In genomic region chr5:4822041-4822440, GRCm38 (mm10) we compare ENCODE assay signal across 16 mouse cellular contexts.
DNase-seq lines count a peak whose midpoint lies in the region; ATAC-seq lines count a peak whose summit lies in the region.
"Had no signal": no experiment of that assay in that cellular context is flagged by ENCODE, and none has a peak within 500 bp of the region (broad histone marks: within the 10 kb centered on the region; RNA-seq: fewer than 3 reads in every experiment).

No protein-coding gene starts in this region.

- no peak for ATAC-seq in kidney, embryonic 15.5 days (replicated peaks; ENCODE audit: low FRiP score)
- ATAC-seq in forebrain, embryonic 16.5 days = no peak
- ATAC-seq in midbrain, embryonic 11.5 days (ENCODE audit: low FRiP score) = no peak; the same call in 1 of the 2 replicates
- ATAC-seq in neural tube, embryonic 15.5 days (ENCODE audit: low FRiP score) = no peak
- no peak for ATAC-seq in megakaryocyte progenitor cell, adult 5-6 weeks (replicated peaks; ENCODE audit: poor library complexity)
- ATAC-seq: intestine, embryonic 15.5 days had no signal

- H3K4me3 ChIP-seq in kidney, embryonic 15.5 days (replicated peaks) = no peak overlapping the region
- H3K4me3 ChIP-seq in forebrain, embryonic 16.5 days (replicated peaks; ENCODE audit: low read length) = no peak overlapping the region
- no peak overlapping the region for H3K4me3 ChIP-seq in midbrain, embryonic 11.5 days (ENCODE audit: low read depth, low read length)
- H3K4me3 ChIP-seq in neural tube, embryonic 15.5 days (replicated peaks) = no peak overlapping the region
- H3K4me3 ChIP-seq: erythroblast, embryonic 14.5 days; intestine, embryonic 15.5 days; limb, embryonic 13.5 days had no signal

- peaks cover 20% of the 10 kb centered on the region for H3K4me1 ChIP-seq in kidney, embryonic 15.5 days
- H3K4me1 ChIP-seq in forebrain, embryonic 16.5 days (replicated peaks; ENCODE audit: control insufficient read depth, insufficient read depth, low read length) = peaks cover 16% of the 10 kb centered on the region
- peaks cover 10% of the 10 kb centered on the region for H3K4me1 ChIP-seq in midbrain, embryonic 11.5 days (ENCODE audit: control insufficient read depth, insufficient read depth, low read length)
- peaks cover 17% of the 10 kb centered on the region for H3K4me1 ChIP-seq in neural tube, embryonic 15.5 days
- H3K4me1 ChIP-seq: intestine, embryonic 15.5 days had no signal

- peak overlapping the region; percentile 10; the same call in 1 of the 2 replicates for H3K27ac ChIP-seq in kidney, embryonic 15.5 days
- peak overlapping the region; percentile 58 for H3K27ac ChIP-seq in forebrain, embryonic 16.5 days (ENCODE audit: low read length)
- H3K27ac ChIP-seq in midbrain, embryonic 11.5 days (ENCODE audit: low read depth, low read length) = no peak overlapping the region
- H3K27ac ChIP-seq in neural tube, embryonic 15.5 days (replicated peaks) = no peak overlapping the region
- H3K27ac ChIP-seq: intestine, embryonic 15.5 days; limb, embryonic 13.5 days; stomach, postnatal 0 days had no signal

- no peak for DNase-seq in kidney, postnatal 14 days
- DNase-seq in midbrain, embryonic 11.5 days (ENCODE audit: low spot score, missing footprints) = no peak
- DNase-seq in layer of hippocampus, adult 9-10 months (ENCODE audit: low spot score) = no peak
- DNase-seq: cerebellum, postnatal 25 days; heart, adult 18-20 months; kidney, postnatal 25 days; right cerebral cortex, adult 18-20 months; thymus, postnatal 14 days had no signal

- H3K9me3 ChIP-seq in kidney, embryonic 15.5 days (replicated peaks) = no peaks in the 10 kb centered on the region
- no peaks in the 10 kb centered on the region for H3K9me3 ChIP-seq in forebrain, embryonic 16.5 days (ENCODE audit: control insufficient read depth, low read length)
- H3K9me3 ChIP-seq in midbrain, embryonic 11.5 days (ENCODE audit: control insufficient read depth, low read length) = no peaks in the 10 kb centered on the region
- H3K9me3 ChIP-seq in neural tube, embryonic 15.5 days (replicated peaks) = no peaks in the 10 kb centered on the region
- H3K9me3 ChIP-seq: intestine, embryonic 15.5 days; limb, embryonic 13.5 days had no signal

- 44% methylated on average over 2 of the region's 2 CpGs for WGBS in kidney, embryonic 15.5 days
- WGBS in forebrain, embryonic 16.5 days = 12% methylated on average over 2 of the region's 2 CpGs
- 23% methylated on average over 2 of the region's 2 CpGs for WGBS in midbrain, embryonic 11.5 days
- 30% methylated on average over 2 of the region's 2 CpGs for whole genome bisulfite sequencing in neural tube, embryonic 15.5 days

- H3K27me3 ChIP-seq in kidney, embryonic 15.5 days = no peaks in the 10 kb centered on the region
- no peaks in the 10 kb centered on the region for H3K27me3 ChIP-seq in forebrain, embryonic 16.5 days (replicated peaks; ENCODE audit: control insufficient read depth, insufficient read depth, low read length)
- no peaks in the 10 kb centered on the region for H3K27me3 ChIP-seq in midbrain, embryonic 11.5 days (ENCODE audit: control insufficient read depth, insufficient read depth, low read length)
- H3K27me3 ChIP-seq in neural tube, embryonic 15.5 days (replicated peaks) = 0 out of 2 replicates have a peak, but pooled peaks cover 7% of the 10 kb centered on the region
- H3K27me3 ChIP-seq: intestine, embryonic 15.5 days; limb, embryonic 13.5 days had no signal

- H3K9ac ChIP-seq in kidney, embryonic 15.5 days = no peak overlapping the region
- H3K9ac ChIP-seq in forebrain, embryonic 16.5 days (replicated peaks; ENCODE audit: low read depth, low read length) = no peak overlapping the region
- peak overlapping the region; percentile 57; the same call in 1 of the 2 replicates for H3K9ac ChIP-seq in midbrain, embryonic 11.5 days (ENCODE audit: low read length)
- H3K9ac ChIP-seq in neural tube, embryonic 15.5 days (replicated peaks) = no peak overlapping the region
- H3K9ac ChIP-seq: intestine, embryonic 15.5 days; limb, embryonic 13.5 days had no signal

- peak overlapping the region; percentile 40 for H3K4me2 ChIP-seq in kidney, embryonic 15.5 days
- H3K4me2 ChIP-seq in forebrain, embryonic 16.5 days (ENCODE audit: low read length) = no peak overlapping the region
- peak overlapping the region; percentile 33 for H3K4me2 ChIP-seq in midbrain, embryonic 11.5 days
- peak overlapping the region; percentile 46 for H3K4me2 ChIP-seq in neural tube, embryonic 15.5 days
- H3K4me2 ChIP-seq: intestine, embryonic 15.5 days had no signal

- H3K36me3 ChIP-seq in kidney, embryonic 15.5 days = no peaks in the 10 kb centered on the region
- H3K36me3 ChIP-seq in forebrain, embryonic 16.5 days (ENCODE audit: control insufficient read depth, insufficient read depth) = no peaks in the 10 kb centered on the region
- no peaks in the 10 kb centered on the region for H3K36me3 ChIP-seq in midbrain, embryonic 11.5 days (ENCODE audit: control insufficient read depth, insufficient read depth, low read length)
- H3K36me3 ChIP-seq in neural tube, embryonic 15.5 days = no peaks in the 10 kb centered on the region
- H3K36me3 ChIP-seq: intestine, embryonic 15.5 days; limb, embryonic 13.5 days had no signal

Comparison
In these comparisons a context has a peak if more than half of its experiments do, and no peak if none do; other contexts are left out.
1. H3K27ac ChIP-seq: peak in kidney, embryonic 15.5 days (single experiment) and forebrain, embryonic 16.5 days (single experiment); none in midbrain, embryonic 11.5 days (single experiment) and neural tube, embryonic 15.5 days (single experiment).